Comparison of ENCODE assay signal across 8 mouse cellular contexts in genomic region chr3:88424605-88425329, GRCm38 (mm10). TPM values are rescaled to one million over a fixed set of nuclear protein-coding genes. Genes with fewer than 3 reads are reported as not detected.
DNase-seq lines count a peak whose midpoint lies in the region; ATAC-seq and TF ChIP-seq lines count a peak whose summit lies in the region.

Gene Slc25a44 (minus strand): TSS chr3:88425139.

- ATAC-seq in G1E (ENCODE audit: extremely low read depth, insufficient number of reproducible peaks, low FRiP score, poor library complexity, severe bottlenecking): peak; percentile 78
- peak; percentile 98 for ATAC-seq in forebrain, embryonic 16.5 days
- ATAC-seq in lung, embryonic 14.5 days (ENCODE audit: insufficient read depth): peak; percentile 98

- peak within 1 kb of the TSS; percentile 79 for H3K4me3 ChIP-seq in G1E (ENCODE audit: low read depth, low read length)
- H3K4me3 ChIP-seq in forebrain, embryonic 16.5 days (replicated peaks; ENCODE audit: low read length): peak within 1 kb of the TSS; percentile 78
- H3K4me3 ChIP-seq in layer of hippocampus, adult 2 months: peak within 1 kb of the TSS; percentile 96
- peak within 1 kb of the TSS; percentile 72 for H3K4me3 ChIP-seq in lung, embryonic 14.5 days (ENCODE audit: low read depth, low read length)
- peak within 1 kb of the TSS; percentile 59 for H3K4me3 ChIP-seq in olfactory bulb, adult 2 months (ENCODE audit: insufficient read depth, low read depth, low read length)
- peak within 1 kb of the TSS; percentile 98 for H3K4me3 ChIP-seq in thymus, adult 2 months (ENCODE audit: control insufficient read depth, insufficient read depth, low read length)

- TF ChIP-seq POLR2A in olfactory bulb, adult 2 months (IDR thresholded peaks at IDR 0.05; ENCODE audit: insufficient read depth, low read depth, low read length): peak; percentile 68
- peak; percentile 61 for TF ChIP-seq POLR2A in thymus, adult 2 months (IDR thresholded peaks at IDR 0.05; ENCODE audit: control insufficient read depth, extremely low read depth, insufficient read depth, low read length, poor library complexity)

- intact Hi-C loops in heart, postnatal 36 days (cut with DNase I): loop anchor here (2.0 kb wide), 1 partner anchor 14 kb away; the partner anchor contains the start of gene Pmf1

- H3K4me1 ChIP-seq in G1E (ENCODE audit: insufficient read depth, low read depth, low read length): peaks cover 72% of the 10 kb centered on the region
- peaks cover 27% of the 10 kb centered on the region for H3K4me1 ChIP-seq in forebrain, embryonic 16.5 days (replicated peaks; ENCODE audit: control insufficient read depth, insufficient read depth, low read length)
- H3K4me1 ChIP-seq in lung, embryonic 14.5 days (ENCODE audit: insufficient read depth): peaks cover 9% of the 10 kb centered on the region; the same call in 1 of the 2 replicates
- peaks cover 22% of the 10 kb centered on the region for H3K4me1 ChIP-seq in olfactory bulb, adult 2 months (ENCODE audit: control insufficient read depth, insufficient read depth, low read length)
- peaks cover 5% of the 10 kb centered on the region for H3K4me1 ChIP-seq in thymus, adult 2 months (replicated peaks; ENCODE audit: control insufficient read depth, insufficient read depth, low read length)

- H3K27ac ChIP-seq in forebrain, embryonic 16.5 days (ENCODE audit: low read length): peak within 1 kb of the TSS; percentile 51
- peak within 1 kb of the TSS; percentile 96 for H3K27ac ChIP-seq in layer of hippocampus, adult 2 months
- H3K27ac ChIP-seq in lung, embryonic 14.5 days (ENCODE audit: low read depth): 0 out of 2 replicates have a peak within 1 kb of the TSS, but pooled peaks have one; percentile 4
- H3K27ac ChIP-seq in olfactory bulb, adult 2 months (ENCODE audit: insufficient read depth, low read depth, low read length): peak within 1 kb of the TSS; percentile 58; the same call in 1 of the 2 replicates
- no peak within 1 kb of the TSS for H3K27ac ChIP-seq in thymus, adult 2 months (ENCODE audit: control insufficient read depth, insufficient read depth, low read length)

- under 1% methylated on average over 35 of the region's 35 CpGs for WGBS in forebrain, embryonic 16.5 days
- WGBS in lung, embryonic 14.5 days: 1% methylated on average over 35 of the region's 35 CpGs
- WGBS in olfactory bulb, adult 2 months: under 1% methylated on average over 35 of the region's 35 CpGs
- WGBS in thymus, adult 2 months: under 1% methylated on average over 35 of the region's 35 CpGs

- no peak for TF ChIP-seq CTCF in G1E (IDR thresholded peaks at IDR 0.05; ENCODE audit: low read depth, low read length)
- no peak for TF ChIP-seq CTCF in layer of hippocampus, adult 2 months (conservative IDR thresholded peaks at IDR 0.05)
- no peak for TF ChIP-seq CTCF in lung, embryonic 14.5 days (IDR thresholded peaks at IDR 0.05; ENCODE audit: low read depth)
- no peak for TF ChIP-seq CTCF in olfactory bulb, adult 2 months (IDR thresholded peaks at IDR 0.05; ENCODE audit: insufficient read depth, low read depth, low read length)
- TF ChIP-seq CTCF in thymus, adult 2 months (IDR thresholded peaks at IDR 0.05; ENCODE audit: borderline replicate concordance, control insufficient read depth, extremely low read depth, insufficient read depth, low read length, poor library complexity): no peak

- no peaks in the 10 kb centered on the region for H3K27me3 ChIP-seq in G1E (ENCODE audit: insufficient read depth, low read length)
- no peaks in the 10 kb centered on the region for H3K27me3 ChIP-seq in forebrain, embryonic 16.5 days (replicated peaks; ENCODE audit: control insufficient read depth, insufficient read depth, low read length)
- no peaks in the 10 kb centered on the region for H3K27me3 ChIP-seq in lung, embryonic 14.5 days (ENCODE audit: insufficient read depth, low read length)
- H3K27me3 ChIP-seq in thymus, adult 2 months (ENCODE audit: control insufficient read depth, insufficient read depth, low read length): no peaks in the 10 kb centered on the region

- H3K4me2 ChIP-seq in forebrain, embryonic 16.5 days (ENCODE audit: low read length): peak within 1 kb of the TSS; percentile 82
- peak within 1 kb of the TSS; percentile 86 for H3K4me2 ChIP-seq in lung, embryonic 14.5 days

- no peaks in the 10 kb centered on the region for H3K9me3 ChIP-seq in G1E (replicated peaks)
- no peaks in the 10 kb centered on the region for H3K9me3 ChIP-seq in forebrain, embryonic 16.5 days (ENCODE audit: control insufficient read depth, low read length)
- H3K9me3 ChIP-seq in lung, embryonic 14.5 days (ENCODE audit: low read depth, low read length): no peaks in the 10 kb centered on the region

- H3K9ac ChIP-seq in forebrain, embryonic 16.5 days (replicated peaks; ENCODE audit: low read depth, low read length): peak within 1 kb of the TSS; percentile 75
- peak within 1 kb of the TSS; percentile 62 for H3K9ac ChIP-seq in lung, embryonic 14.5 days

- DNase-seq in G1E (ENCODE audit: low spot score): peak; percentile 90
- DNase-seq in cerebellum, adult 18-20 months: peak; percentile 91 to 99
- peak; percentile 93 to 96 for DNase-seq in heart, postnatal 36 days
- DNase-seq in layer of hippocampus, adult 2 months (ENCODE audit: low spot score in 2 of 2): peak; percentile 92 to 98
- peak; percentile 99 for DNase-seq in lung, embryonic 14.5 days
- DNase-seq in thymus, adult 2 months: peak; percentile 97

- H3K36me3 ChIP-seq in G1E (replicated peaks): peaks cover 33% of the 10 kb centered on the region
- H3K36me3 ChIP-seq in forebrain, embryonic 16.5 days (ENCODE audit: control insufficient read depth, insufficient read depth): peaks cover 8% of the 10 kb centered on the region
- peaks cover 18% of the 10 kb centered on the region for H3K36me3 ChIP-seq in lung, embryonic 14.5 days (ENCODE audit: insufficient read depth)
- peaks cover 10% of the 10 kb centered on the region for H3K36me3 ChIP-seq in thymus, adult 2 months (ENCODE audit: control insufficient read depth, insufficient read depth, low read length)

RNA-seq across cellular contexts. Expression of gene Slc25a44, which starts in this region (rescaled TPM):
- 62.0 and 62.3 TPM in 2 replicates for total RNA-seq in G1E (2014; fragmentation: Nextera tagmentation)
- total RNA-seq in G1E (2017): 50.3 and 50.9 TPM in 2 replicates
- polyA plus RNA-seq in G1E (2012): 17.4 and 23.0 TPM in 2 replicates
- 36.2 and 37.1 TPM in 2 replicates for polyA plus RNA-seq in forebrain, embryonic 16.5 days (2015; fragmentation: Nextera tagmentation; extraction: Ambion mirVana)
- 10 to 100 TPM; 11.6 to 15.6 TPM for total RNA-seq in heart, postnatal 36 days (2021)
- total RNA-seq in layer of hippocampus, adult 2 months (2021): 10 to 100 TPM; 69.5 to 71.8 TPM
- 16.6 and 18.3 TPM in 2 replicates for polyA plus RNA-seq in lung, embryonic 14.5 days (2014; fragmentation: Nextera tagmentation; extraction: Ambion mirVana)
- not detected in 2 replicates for polyA plus RNA-seq in olfactory bulb, adult 2 months (2012; ENCODE audit: insufficient read depth, insufficient read length, low replicate concordance, missing spikeins)
- 30.8 and 32.5 TPM in 2 replicates for polyA plus RNA-seq in thymus, adult 2 months (2012; rRNA removed)
